Mouse (Mus musculus): ENCODE measurements at regions not wholly inside any gene's neighbourhood (a gene's known extent, or its start where the extent isn't known, plus 50 kb on each side); places are given as distances from the start of the nearest gene placed in this dataset.

GRCm38 (mm10) chr3:128787686-128788085 lies 412.0 kb upstream of the Pitx2 start:
- no peak for ATAC-seq (replicated peaks; ENCODE audit: insufficient number of reproducible peaks, low FRiP score, low TSS enrichment, poor library complexity, severe bottlenecking)

GRCm38 (mm10) chr3:128795931-128796330 lies 403.7 kb upstream of the Pitx2 start:
- no peak for ATAC-seq (replicated peaks; ENCODE audit: insufficient number of reproducible peaks, low FRiP score, low TSS enrichment, poor library complexity, severe bottlenecking)

DNA sequence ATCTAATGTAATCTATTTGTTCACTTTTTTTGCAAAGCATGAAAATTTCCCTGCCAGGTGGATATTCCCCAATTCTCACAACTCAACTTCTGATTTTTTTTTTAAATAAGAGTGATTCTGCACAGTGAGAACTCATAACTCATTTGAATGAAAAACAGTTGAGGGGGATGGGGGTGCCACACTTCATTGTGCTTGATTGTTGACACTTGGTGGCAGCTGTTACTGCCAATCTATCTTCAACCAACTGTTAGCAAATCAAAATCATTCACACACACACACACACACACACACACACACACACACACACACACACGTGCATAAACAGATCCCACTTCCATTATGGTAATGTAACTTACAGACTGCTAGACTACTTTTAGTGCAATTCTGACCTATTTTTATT lies 401.8 kb upstream of the Pitx2 start:
- no peak for ATAC-seq (replicated peaks; ENCODE audit: insufficient number of reproducible peaks, low FRiP score, low TSS enrichment, poor library complexity, severe bottlenecking)

- no peak for ATAC-seq (replicated peaks; ENCODE audit: insufficient number of reproducible peaks, low FRiP score, low TSS enrichment, poor library complexity, severe bottlenecking)
These were observed 370.1 kb upstream of the Pitx2 start for GRCm38 (mm10) chr3:128829371-128830160.

GRCm38 (mm10) chr3:128850327-128850977 lies 349.2 kb upstream of the Pitx2 start:
- no peak for ATAC-seq (replicated peaks; ENCODE audit: insufficient number of reproducible peaks, low FRiP score, low TSS enrichment, poor library complexity, severe bottlenecking)

GRCm38 (mm10) chr3:128856515-128856914 lies 343.2 kb upstream of the Pitx2 start:
- no peak for ATAC-seq (replicated peaks; ENCODE audit: insufficient number of reproducible peaks, low FRiP score, low TSS enrichment, poor library complexity, severe bottlenecking)

GRCm38 (mm10) chr3:128881685-128882444 lies 317.8 kb upstream of the Pitx2 start:
- no peak for ATAC-seq (replicated peaks; ENCODE audit: insufficient number of reproducible peaks, low FRiP score, low TSS enrichment, poor library complexity, severe bottlenecking)

- no peak for ATAC-seq (replicated peaks; ENCODE audit: insufficient number of reproducible peaks, low FRiP score, low TSS enrichment, poor library complexity, severe bottlenecking)
These were observed 316.0 kb upstream of the Pitx2 start for GRCm38 (mm10) chr3:128883636-128884195.

- no peak for ATAC-seq (replicated peaks; ENCODE audit: insufficient number of reproducible peaks, low FRiP score, low TSS enrichment, poor library complexity, severe bottlenecking)
These were observed 313.0 kb upstream of the Pitx2 start for GRCm38 (mm10) chr3:128886678-128887077.

- ATAC-seq (replicated peaks; ENCODE audit: insufficient number of reproducible peaks, low FRiP score, low TSS enrichment, poor library complexity, severe bottlenecking), result no peak
These were observed 308.6 kb upstream of the Pitx2 start for GRCm38 (mm10) chr3:128891078-128891477.

GRCm38 (mm10) chr3:128896628-128897027 lies 303.1 kb upstream of the Pitx2 start:
- no peak for ATAC-seq (replicated peaks; ENCODE audit: insufficient number of reproducible peaks, low FRiP score, low TSS enrichment, poor library complexity, severe bottlenecking)

DNA sequence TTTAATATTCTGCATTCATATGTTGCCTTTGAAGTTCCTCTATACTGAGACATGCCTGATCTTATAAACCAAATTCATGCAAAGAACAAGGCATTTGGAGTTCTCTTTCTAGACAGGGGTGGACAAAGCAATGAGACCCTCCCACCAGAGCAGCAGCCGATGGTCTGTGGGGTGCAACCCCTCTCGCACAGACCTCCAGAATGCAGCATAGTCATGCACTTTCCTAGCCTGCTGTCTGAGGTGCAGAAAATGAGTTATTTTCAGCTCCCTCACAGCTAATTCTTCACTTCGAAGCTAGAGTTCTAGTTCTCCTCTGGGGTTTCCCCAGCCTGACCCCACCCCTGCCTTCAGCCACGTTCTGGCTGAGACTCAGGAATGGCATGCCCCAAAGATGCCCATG lies 288.6 kb upstream of the Pitx2 start:
- no peak for ATAC-seq (replicated peaks; ENCODE audit: insufficient number of reproducible peaks, low FRiP score, low TSS enrichment, poor library complexity, severe bottlenecking)

- no peak for ATAC-seq (replicated peaks; ENCODE audit: insufficient number of reproducible peaks, low FRiP score, low TSS enrichment, poor library complexity, severe bottlenecking)
These were observed 278.2 kb upstream of the Pitx2 start for GRCm38 (mm10) chr3:128921428-128921827.

DNA sequence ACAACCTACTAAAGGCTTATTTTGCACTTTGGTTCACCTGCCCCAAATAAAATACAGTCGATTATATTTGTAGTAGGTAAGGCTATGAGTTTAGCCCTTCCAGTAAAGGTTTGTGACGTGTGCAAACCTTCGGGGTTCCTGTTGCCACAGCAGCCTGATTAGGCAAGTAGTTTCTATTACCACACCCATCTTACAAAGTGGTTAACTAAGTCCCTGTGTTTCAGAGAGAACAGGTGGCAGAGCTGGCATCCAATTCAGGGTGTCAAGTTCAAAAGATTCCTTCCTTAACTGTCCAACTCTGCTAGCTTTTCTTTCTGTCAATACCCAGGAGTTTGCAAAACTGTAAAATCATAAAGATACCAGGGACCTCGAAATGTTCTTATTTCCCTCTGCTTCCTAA lies 277.5 kb upstream of the Pitx2 start:
- no peak for ATAC-seq (replicated peaks; ENCODE audit: insufficient number of reproducible peaks, low FRiP score, low TSS enrichment, poor library complexity, severe bottlenecking)

DNA sequence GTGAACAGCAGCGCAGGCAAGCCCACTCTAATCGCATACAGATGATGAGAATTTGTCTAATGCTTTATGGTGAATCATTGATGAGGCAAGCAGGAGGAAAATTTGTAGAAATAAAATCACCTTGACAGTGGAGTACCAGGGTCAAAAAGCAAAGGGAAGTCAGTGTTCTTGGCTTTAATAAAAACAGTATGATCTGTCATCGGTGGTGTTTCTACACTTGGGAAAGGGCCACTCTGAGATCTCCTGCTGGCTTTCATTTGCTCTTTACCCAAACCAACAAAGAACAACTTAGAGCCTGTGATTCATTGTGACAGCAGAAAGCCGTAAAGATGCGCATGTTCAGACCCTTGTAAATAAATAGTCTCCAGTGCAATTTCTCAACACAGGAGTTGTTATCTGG lies 261.1 kb upstream of the Pitx2 start:
- no peak for ATAC-seq (replicated peaks; ENCODE audit: insufficient number of reproducible peaks, low FRiP score, low TSS enrichment, poor library complexity, severe bottlenecking)

GRCm38 (mm10) chr3:128941156-128941555 lies 258.5 kb upstream of the Pitx2 start:
- no peak for ATAC-seq (replicated peaks; ENCODE audit: insufficient number of reproducible peaks, low FRiP score, low TSS enrichment, poor library complexity, severe bottlenecking)

DNA sequence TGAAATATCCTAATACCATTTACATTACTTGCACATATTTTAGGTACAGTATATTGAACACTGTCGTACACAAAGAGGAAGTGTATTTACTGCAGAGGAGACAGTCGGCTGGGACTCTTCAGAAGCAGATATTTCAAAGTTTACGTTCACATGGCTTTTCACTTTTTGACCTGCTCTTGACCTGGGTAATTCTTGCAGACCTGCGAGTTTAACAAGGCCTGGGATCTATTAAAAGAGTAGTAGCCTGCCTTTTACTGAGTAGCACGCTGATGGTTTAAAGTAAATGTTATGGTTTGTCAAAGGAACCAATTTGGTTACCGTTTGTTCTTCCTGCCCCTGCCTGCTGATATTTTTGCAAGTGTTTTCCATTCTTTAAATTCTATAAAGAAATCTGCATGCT lies 255.0 kb upstream of the Pitx2 start:
- no peak for ATAC-seq (replicated peaks; ENCODE audit: insufficient number of reproducible peaks, low FRiP score, low TSS enrichment, poor library complexity, severe bottlenecking)

GRCm38 (mm10) chr3:128954886-128955285 lies 244.8 kb upstream of the Pitx2 start:
- 0 out of 2 replicates have a peak, but pooled peaks have one; percentile 50 for ATAC-seq (replicated peaks; ENCODE audit: insufficient number of reproducible peaks, low FRiP score, low TSS enrichment, poor library complexity, severe bottlenecking)

GRCm38 (mm10) chr3:128976752-128977151 lies 222.9 kb upstream of the Pitx2 start:
- no peak for ATAC-seq (replicated peaks; ENCODE audit: insufficient number of reproducible peaks, low FRiP score, low TSS enrichment, poor library complexity, severe bottlenecking)
